Mouse (Mus musculus) cortical plate, adult 2 months (tissue): ENCODE results near the gene Map7d1. TPM values are rescaled to one million over a fixed set of nuclear protein-coding genes. Genes with fewer than 3 reads are reported as not detected.

Source experiments
- H3K27ac ChIP-seq: fragments of 200-500 bp; 2 replicates; pipeline ENCODE4 v1.5.1; 2012; ENCODE audit warnings: low read length, control low read depth, inconsistent platforms; ENCODE audit not compliant: insufficient read depth
- H3K4me1 ChIP-seq: fragments of 200-500 bp; 2 replicates; pipeline ENCODE4 v1.6.1; 2011; ENCODE audit warnings: low read length; ENCODE audit not compliant: control insufficient read depth, insufficient read depth
- H3K4me3 ChIP-seq: fragments of 200-500 bp; 2 replicates; pipeline ENCODE4 v1.5.1; 2011; ENCODE audit warnings: mild to moderate bottlenecking, low read length, control low read depth; ENCODE audit not compliant: insufficient read depth
- CTCF ChIP-seq: fragments of 200-500 bp; IDR thresholded peaks from 2 replicates; pipeline ENCODE4 v1.5.1; 2011; ENCODE audit warnings: mild to moderate bottlenecking, control low read depth, low read length; ENCODE audit not compliant: insufficient read depth; ENCODE audit errors: extremely low read depth
- POLR2A ChIP-seq: fragments of 200-500 bp; IDR thresholded peaks from 2 replicates; pipeline ENCODE4 v1.6.1; 2011; ENCODE audit warnings: mild to moderate bottlenecking, low read length, control low read depth; ENCODE audit not compliant: insufficient read depth; ENCODE audit errors: extremely low read depth
- polyA plus RNA-seq: library from polyadenylated mRNA; depleted of rRNA; stranded (reverse); fragments of >200 nt; gene quantifications from 2 replicates; pipeline ENCODE4 v1.2.3, GENCODE M21; 2012

Gene Map7d1
- polyA plus RNA-seq, 1 experiment: 206 TPM

- Histone ChIP-seq H3K27ac (no peak overlapping the region), H3K4me3 (no peak overlapping the region), H3K4me1 (no peaks in the 10 kb centered on the region)
- TF ChIP-seq CTCF: no peak
- TF ChIP-seq POLR2A: no peak
Measured at GRCm38 (mm10) chr4:126290314-126290713, 34.2 kb upstream of the Map7d1 start.

GRCm38 (mm10) chr4:126288085-126288666 lies 32.0 kb upstream of the Map7d1 start:
- TF ChIP-seq POLR2A: no peak
- TF ChIP-seq CTCF: no peak

GRCm38 (mm10) chr4:126287302-126287995 lies 31.3 kb upstream of the Map7d1 start:
- no peak overlapping the region for H3K27ac ChIP-seq

More at GRCm38 (mm10) chr4:126288085-126288666, 32.0 kb upstream of the Map7d1 start:
- no peak overlapping the region for H3K4me3 ChIP-seq
- H3K27ac ChIP-seq: no peak overlapping the region
- H3K4me1 ChIP-seq: no peaks in the 10 kb centered on the region

GRCm38 (mm10) chr4:126286492-126286891 lies 30.3 kb upstream of the Map7d1 start, which contains the start of gene Col8a2:
TSS of gene Col8a2 (plus strand) at chr4:126286793.
- no peak within 1 kb of the TSS for H3K4me3 ChIP-seq
- H3K27ac ChIP-seq: no peak within 1 kb of the TSS
- TF ChIP-seq CTCF: no peak
- no peak for TF ChIP-seq POLR2A
- no peaks in the 10 kb centered on the region for H3K4me1 ChIP-seq

More at GRCm38 (mm10) chr4:126287302-126287995, 31.3 kb upstream of the Map7d1 start:
- Histone ChIP-seq H3K4me1 (no peaks in the 10 kb centered on the region), H3K4me3 (no peak overlapping the region)
- TF ChIP-seq CTCF (no peak), POLR2A (no peak)

GRCm38 (mm10) chr4:126283582-126283981 lies 27.4 kb upstream of the Map7d1 start:
- H3K27ac ChIP-seq: no peak overlapping the region
- TF ChIP-seq CTCF (no peak), POLR2A (no peak)
- no peak overlapping the region for H3K4me3 ChIP-seq
- H3K4me1 ChIP-seq: no peaks in the 10 kb centered on the region

GRCm38 (mm10) chr4:126281706-126282105 lies 25.6 kb upstream of the Map7d1 start:
- no peaks in the 10 kb centered on the region for H3K4me1 ChIP-seq
- no peak overlapping the region for H3K4me3 ChIP-seq
- H3K27ac ChIP-seq: no peak overlapping the region
- TF ChIP-seq CTCF (no peak), POLR2A (no peak)

GRCm38 (mm10) chr4:126278961-126279360 lies 22.8 kb upstream of the Map7d1 start:
- Histone ChIP-seq H3K4me1 (no peaks in the 10 kb centered on the region), H3K27ac (no peak overlapping the region), H3K4me3 (no peak overlapping the region)
- TF ChIP-seq CTCF: no peak
- TF ChIP-seq POLR2A: no peak

GRCm38 (mm10) chr4:126278565-126278915 lies 22.4 kb upstream of the Map7d1 start:
- Histone ChIP-seq H3K4me1 (no peaks in the 10 kb centered on the region), H3K4me3 (no peak overlapping the region), H3K27ac (no peak overlapping the region)
- TF ChIP-seq CTCF (no peak), POLR2A (no peak)

- Histone ChIP-seq H3K4me1 (no peaks in the 10 kb centered on the region), H3K27ac (no peak overlapping the region), H3K4me3 (no peak overlapping the region)
- TF ChIP-seq CTCF: peak; percentile 74
- no peak for TF ChIP-seq POLR2A
Measured at GRCm38 (mm10) chr4:126277906-126278564, 21.9 kb upstream of the Map7d1 start.

- Histone ChIP-seq H3K4me3 (no peak overlapping the region), H3K27ac (no peak overlapping the region), H3K4me1 (no peaks in the 10 kb centered on the region)
- no peak for TF ChIP-seq POLR2A
- no peak for TF ChIP-seq CTCF
Measured at GRCm38 (mm10) chr4:126275681-126276131, 19.6 kb upstream of the Map7d1 start.
